In genomic region chr15:103537822-103538213, GRCm38 (mm10) we compare ENCODE assay signal across 8 mouse cellular contexts. TPM values are rescaled to one million over a fixed set of nuclear protein-coding genes. Genes with fewer than 3 reads are reported as not detected.
DNase-seq lines count a peak whose midpoint lies in the region; ATAC-seq lines count a peak whose summit lies in the region.

TSS of gene Ppp1r1a (minus strand) at chr15:103538003.

- H3K27ac ChIP-seq in intestine, embryonic 15.5 days, result no peak within 1 kb of the TSS
- peak within 1 kb of the TSS; percentile 73 for H3K27ac ChIP-seq in midbrain, embryonic 14.5 days (replicated peaks; ENCODE audit: low read depth, low read length)

- no peaks in the 10 kb centered on the region for H3K36me3 ChIP-seq in intestine, embryonic 15.5 days
- H3K36me3 ChIP-seq in midbrain, embryonic 14.5 days (ENCODE audit: control insufficient read depth, insufficient read depth, low read length), result peaks cover 3% of the 10 kb centered on the region; the same call in 1 of the 2 replicates

- no peaks in the 10 kb centered on the region for H3K9me3 ChIP-seq in intestine, embryonic 15.5 days
- H3K9me3 ChIP-seq in midbrain, embryonic 14.5 days (ENCODE audit: control insufficient read depth, low read length), result no peaks in the 10 kb centered on the region

- H3K4me3 ChIP-seq in intestine, embryonic 15.5 days (replicated peaks), result peak within 1 kb of the TSS; percentile 62
- H3K4me3 ChIP-seq in midbrain, embryonic 14.5 days (replicated peaks; ENCODE audit: low read depth, low read length), result peak within 1 kb of the TSS; percentile 81

- peak; percentile 86 for ATAC-seq in intestine, embryonic 15.5 days
- peak; percentile 88 for ATAC-seq in midbrain, embryonic 14.5 days (ENCODE audit: low FRiP score, low TSS enrichment)

- DNase-seq in adrenal gland, postnatal 25 days, result peak; percentile 69
- DNase-seq in cerebellum, postnatal 36 days, result peak; percentile 73 to 80
- DNase-seq in gastrocnemius, postnatal 10 days, result peak; percentile 70
- peak; percentile 85 for DNase-seq in left cerebral cortex, postnatal 4 days
- DNase-seq in midbrain, embryonic 14.5 days, result peak; percentile 91
- peak; percentile 46 for DNase-seq in urinary bladder, postnatal 14 days (ENCODE audit: low spot score)
- DNase-seq in thymus, postnatal 10 days (ENCODE audit: low spot score in 2 of 2), result no peak

- H3K4me2 ChIP-seq in intestine, embryonic 15.5 days (replicated peaks), result peak within 1 kb of the TSS; percentile 94
- peak within 1 kb of the TSS; percentile 85 for H3K4me2 ChIP-seq in midbrain, embryonic 14.5 days (ENCODE audit: low read length)

- peak within 1 kb of the TSS; percentile 55 for H3K9ac ChIP-seq in intestine, embryonic 15.5 days
- peak within 1 kb of the TSS; percentile 77 for H3K9ac ChIP-seq in midbrain, embryonic 14.5 days (replicated peaks; ENCODE audit: low read length)

- intact Hi-C loops in left cerebral cortex, postnatal 4 days (cut with DNase I), result no loop called here

- 0% methylated on average over 36 of the region's 36 CpGs for WGBS in intestine, embryonic 15.5 days
- under 1% methylated on average over 36 of the region's 36 CpGs for WGBS in midbrain, embryonic 14.5 days

- H3K4me1 ChIP-seq in intestine, embryonic 15.5 days (replicated peaks), result peaks cover 14% of the 10 kb centered on the region
- peaks cover 17% of the 10 kb centered on the region for H3K4me1 ChIP-seq in midbrain, embryonic 14.5 days (ENCODE audit: control insufficient read depth, insufficient read depth, low read length)

- peaks cover 24% of the 10 kb centered on the region for H3K27me3 ChIP-seq in intestine, embryonic 15.5 days (replicated peaks)
- H3K27me3 ChIP-seq in midbrain, embryonic 14.5 days (ENCODE audit: control insufficient read depth, insufficient read depth, low read length), result no peaks in the 10 kb centered on the region

RNA-seq across cellular contexts. Expression of gene Ppp1r1a, which starts in this region (rescaled TPM):
- total RNA-seq in adrenal gland, postnatal 25 days (2021), result 9.2 and 10.1 TPM in 2 replicates
- 10 to 100 TPM; 50.9 to 64.0 TPM for total RNA-seq in gastrocnemius, postnatal 10 days (2021)
- polyA plus RNA-seq in intestine, embryonic 15.5 days (2015; fragmentation: Nextera tagmentation; extraction: Ambion mirVana), result 9.8 and 10.3 TPM in 2 replicates
- 100 to 1,000 TPM; 144 to 153 TPM for total RNA-seq in left cerebral cortex, postnatal 4 days (2021)
- 110 and 146 TPM in 2 replicates for polyA plus RNA-seq in midbrain, embryonic 14.5 days (2014; fragmentation: Nextera tagmentation; extraction: Ambion mirVana)

Comparison
In these comparisons a context has a peak if more than half of its experiments do, and no peak if none do; other contexts are left out.
1. DNase-seq: peak in adrenal gland, postnatal 25 days (single experiment), cerebellum, postnatal 36 days (2 of 2), gastrocnemius, postnatal 10 days (single experiment), left cerebral cortex, postnatal 4 days (single experiment), midbrain, embryonic 14.5 days (single experiment) and urinary bladder, postnatal 14 days (single experiment); none in thymus, postnatal 10 days (0 of 2).